Mouse (Mus musculus) c-Kit-positive CD71-positive TER-119-positive erythroid progenitor cells, embryonic 14.5 days (primary cell): Measurements from ENCODE around the gene Mvp.
A peak's percentile ranks its signal among the peaks of the same experiment; 100 is the strongest.

ENCODE experiments used
- DNase-seq: peaks from one replicate; pipeline ENCODE4 v3.0.0-alpha.2; 2013; ENCODE audit warnings: low spot score

Mvp gene

GRCm38 (mm10) chr7:126949793-126950646, 64.4 kb downstream of the Mvp start, which contains the start of gene Sez6l2:
Sez6l2 (plus strand) TSS chr7:126950563.
- peak; percentile 81 for DNase-seq

- DNase-seq = no peak
Observed at GRCm38 (mm10) chr7:126949403-126949792, 65.0 kb downstream of the Mvp start, which contains the start of gene Asphd1. Asphd1 (minus strand) TSS chr7:126949582.

- DNase-seq = no peak
Observed at GRCm38 (mm10) chr7:126948626-126949025, 65.8 kb downstream of the Mvp start.

GRCm38 (mm10) chr7:126946530-126946929, 67.9 kb downstream of the Mvp start:
- DNase-seq = no peak

- no peak for DNase-seq
Observed at GRCm38 (mm10) chr7:126941801-126942200, 72.6 kb downstream of the Mvp start.

- no peak for DNase-seq
Observed at GRCm38 (mm10) chr7:126941171-126941570, 73.2 kb downstream of the Mvp start.
